In genomic region chr16:42591530-42591929, GRCm38 (mm10) we compare ENCODE assay signal across 28 mouse cellular contexts.
"Had no signal": no experiment of that assay in that cellular context is flagged by ENCODE, and none has a peak within 500 bp of the region (broad histone marks: within the 10 kb centered on the region; RNA-seq: fewer than 3 reads in every experiment).

No protein-coding gene starts in this region.

- H3K4me1 ChIP-seq: embryonic facial prominence, embryonic 10.5 days; embryonic facial prominence, embryonic 12.5 days; embryonic facial prominence, embryonic 13.5 days; embryonic facial prominence, embryonic 15.5 days; forebrain, embryonic 12.5 days; forebrain, embryonic 13.5 days; forebrain, embryonic 15.5 days; heart, embryonic 10.5 days had no signal

- ATAC-seq: forebrain, embryonic 13.5 days; forebrain, embryonic 14.5 days; forebrain, embryonic 15.5 days had no signal

- DNase-seq: cerebellum, adult 2 months; cerebellum, adult 8-10 months; cerebellum, adult 9-10 months; cerebellum, adult 9-11 months; cerebellum, postnatal 10 days; cerebellum, postnatal 14 days; cerebellum, postnatal 25 days; cerebellum, postnatal 36 days; embryo, embryonic 11 days; gastrocnemius, adult 2 months; gastrocnemius, postnatal 10 days; gastrocnemius, postnatal 14 days; gastrocnemius, postnatal 25 days; gastrocnemius, postnatal 36 days; heart, adult 11 months; heart, adult 18-20 months; heart, adult 2 months had no signal

- H3K27me3 ChIP-seq: embryonic facial prominence, embryonic 12.5 days; embryonic facial prominence, embryonic 13.5 days; embryonic facial prominence, embryonic 15.5 days; forebrain, embryonic 12.5 days; forebrain, embryonic 13.5 days; forebrain, embryonic 15.5 days had no signal

- H3K27ac ChIP-seq: embryonic facial prominence, embryonic 10.5 days; embryonic facial prominence, embryonic 12.5 days; embryonic facial prominence, embryonic 13.5 days; embryonic facial prominence, embryonic 15.5 days; forebrain, embryonic 12.5 days; forebrain, embryonic 13.5 days; forebrain, embryonic 15.5 days; gastrocnemius, adult 2 months; heart, adult 2 months; heart, embryonic 10.5 days had no signal

- H3K36me3 ChIP-seq: embryonic facial prominence, embryonic 10.5 days; embryonic facial prominence, embryonic 12.5 days; embryonic facial prominence, embryonic 13.5 days; embryonic facial prominence, embryonic 15.5 days; forebrain, embryonic 12.5 days; forebrain, embryonic 15.5 days; heart, embryonic 10.5 days had no signal

- H3K4me3 ChIP-seq: embryonic facial prominence, embryonic 10.5 days; embryonic facial prominence, embryonic 12.5 days; embryonic facial prominence, embryonic 13.5 days; embryonic facial prominence, embryonic 15.5 days; erythroblast, embryonic 14.5 days; forebrain, embryonic 12.5 days; forebrain, embryonic 13.5 days; forebrain, embryonic 15.5 days; gastrocnemius, adult 2 months; heart, adult 2 months; heart, embryonic 10.5 days had no signal

- H3K9ac ChIP-seq: embryonic facial prominence, embryonic 12.5 days; embryonic facial prominence, embryonic 13.5 days; embryonic facial prominence, embryonic 15.5 days; forebrain, embryonic 12.5 days; forebrain, embryonic 13.5 days; forebrain, embryonic 15.5 days had no signal

- H3K4me2 ChIP-seq: embryonic facial prominence, embryonic 12.5 days; embryonic facial prominence, embryonic 13.5 days; embryonic facial prominence, embryonic 15.5 days; forebrain, embryonic 12.5 days; forebrain, embryonic 13.5 days; forebrain, embryonic 15.5 days; heart, embryonic 11.5 days had no signal

- H3K9me3 ChIP-seq: embryonic facial prominence, embryonic 10.5 days; embryonic facial prominence, embryonic 12.5 days; embryonic facial prominence, embryonic 13.5 days; embryonic facial prominence, embryonic 15.5 days; forebrain, embryonic 12.5 days; forebrain, embryonic 13.5 days; forebrain, embryonic 15.5 days; heart, embryonic 10.5 days had no signal
